Mouse (Mus musculus) intestine, embryonic 15.5 days (tissue): Measurements from ENCODE around the gene Mrps12. TPM values are rescaled to one million over a fixed set of nuclear protein-coding genes. Genes with fewer than 3 reads are reported as not detected.

Experiments used
- ATAC-seq: fragments of 200-750 bp; cut with Nextera tagmentation; 2 replicates; pipeline ENCODE4 v1.8.0; 2017; ENCODE audit warnings: moderate TSS enrichment, moderate library complexity
- H3K27ac ChIP-seq: fragments of 300-500 bp; sonication (generic); 2 replicates; pipeline ENCODE4 v1.5.1; 2015; ENCODE audit warnings: mild to moderate bottlenecking, inconsistent platforms
- H3K27me3 ChIP-seq: fragments of 300-500 bp; sonication (generic); replicated peaks from 2 replicates; pipeline ENCODE4 v1.6.1; 2015; ENCODE audit warnings: inconsistent platforms
- H3K36me3 ChIP-seq: fragments of 300-500 bp; sonication (generic); 2 replicates; pipeline ENCODE4 v1.6.1; 2015; ENCODE audit warnings: inconsistent platforms
- H3K4me1 ChIP-seq: fragments of 300-500 bp; sonication (generic); replicated peaks from 2 replicates; pipeline ENCODE4 v1.6.1; 2015; ENCODE audit warnings: inconsistent platforms
- H3K4me2 ChIP-seq: fragments of 300-500 bp; sonication (generic); replicated peaks from 2 replicates; pipeline ENCODE4 v1.6.1; 2015; ENCODE audit warnings: mild to moderate bottlenecking, inconsistent platforms
- H3K4me3 ChIP-seq: fragments of 300-500 bp; sonication (generic); replicated peaks from 2 replicates; pipeline ENCODE4 v1.5.1; 2015; ENCODE audit warnings: inconsistent platforms
- H3K9ac ChIP-seq: fragments of 300-500 bp; sonication (generic); 2 replicates; pipeline ENCODE4 v1.6.1; 2015; ENCODE audit warnings: inconsistent platforms
- H3K9me3 ChIP-seq: fragments of 300-500 bp; sonication (generic); 2 replicates; pipeline ENCODE4 v1.6.1; 2016; ENCODE audit warnings: inconsistent platforms
- WGBS: fragments of 180-500 bp; shearing (Covaris S2); methylation state at CpG from one replicate; pipeline ENCODE4 v1.1.7; 2015; 5-methylcytosine and 5-hydroxymethylcytosine counted together
- polyA plus RNA-seq: library from polyadenylated mRNA; unstranded; fragments of >200 nt; fragmentation: Nextera tagmentation; extraction: Ambion mirVana; gene quantifications from 2 replicates; pipeline ENCODE4 v1.2.1, GENCODE M21; 2015

Mrps12 gene
- polyA plus RNA-seq, 1 experiment from 2014 or later: 143 TPM

- no peaks in the 10 kb centered on the region for H3K9me3 ChIP-seq
- no peak for ATAC-seq
- H3K36me3 ChIP-seq: no peaks in the 10 kb centered on the region
- no peak overlapping the region for H3K4me3 ChIP-seq
- peaks cover 5% of the 10 kb centered on the region; the same call in 1 of the 2 replicates for H3K4me1 ChIP-seq
- H3K9ac ChIP-seq: no peak overlapping the region
- H3K27ac ChIP-seq: no peak overlapping the region
- WGBS: 85% methylated on average over 11 of the region's 11 CpGs
- peaks cover 13% of the 10 kb centered on the region for H3K27me3 ChIP-seq
- no peak overlapping the region for H3K4me2 ChIP-seq
Measured at GRCm38 (mm10) chr7:28697277-28697676, 44.3 kb downstream of the Mrps12 start.

- ATAC-seq: no peak
- H3K4me2 ChIP-seq: no peak overlapping the region
- 60% methylated on average over 8 of the region's 8 CpGs for WGBS
Measured at GRCm38 (mm10) chr7:28694966-28695511, 46.6 kb downstream of the Mrps12 start.

GRCm38 (mm10) chr7:28694423-28694822 lies 47.2 kb downstream of the Mrps12 start:
- peaks cover 5% of the 10 kb centered on the region; the same call in 1 of the 2 replicates for H3K4me1 ChIP-seq
- peaks cover 13% of the 10 kb centered on the region for H3K27me3 ChIP-seq
- no peaks in the 10 kb centered on the region for H3K36me3 ChIP-seq
- no peak overlapping the region for H3K4me3 ChIP-seq
- H3K9ac ChIP-seq: no peak overlapping the region
- no peaks in the 10 kb centered on the region for H3K9me3 ChIP-seq
- no peak for ATAC-seq
- H3K27ac ChIP-seq: no peak overlapping the region
- H3K4me2 ChIP-seq: no peak overlapping the region; the same call in 1 of the 2 replicates
- WGBS: 10% methylated on average over 14 of the region's 14 CpGs

More at GRCm38 (mm10) chr7:28694966-28695511, 46.6 kb downstream of the Mrps12 start:
- Histone ChIP-seq H3K27me3 (peaks cover 13% of the 10 kb centered on the region), H3K27ac (no peak overlapping the region), H3K9me3 (no peaks in the 10 kb centered on the region), H3K4me3 (no peak overlapping the region), H3K36me3 (no peaks in the 10 kb centered on the region), H3K4me1 (peaks cover 5% of the 10 kb centered on the region; the same call in 1 of the 2 replicates), H3K9ac (no peak overlapping the region)

GRCm38 (mm10) chr7:28693321-28693966 lies 48.2 kb downstream of the Mrps12 start:
- Histone ChIP-seq H3K9me3 (no peaks in the 10 kb centered on the region), H3K27me3 (peaks cover 13% of the 10 kb centered on the region), H3K36me3 (no peaks in the 10 kb centered on the region), H3K27ac (no peak overlapping the region), H3K4me2 (peak overlapping the region; percentile 96), H3K9ac (peak overlapping the region; percentile 39), H3K4me3 (peak overlapping the region; percentile 50), H3K4me1 (peaks cover 5% of the 10 kb centered on the region; the same call in 1 of the 2 replicates)
- WGBS: under 1% methylated on average over 38 of the region's 38 CpGs
- ATAC-seq: peak; percentile 95

GRCm38 (mm10) chr7:28692545-28693320 lies 48.9 kb downstream of the Mrps12 start, which contains the start of gene Fbxo27:
Gene Fbxo27 (plus strand): TSS chr7:28692849.
- 46% methylated on average over 27 of the region's 30 CpGs for WGBS
- peaks cover 13% of the 10 kb centered on the region for H3K27me3 ChIP-seq
- H3K4me3 ChIP-seq: peak within 1 kb of the TSS; percentile 50
- H3K36me3 ChIP-seq: no peaks in the 10 kb centered on the region
- peaks cover 5% of the 10 kb centered on the region; the same call in 1 of the 2 replicates for H3K4me1 ChIP-seq
- peak within 1 kb of the TSS; percentile 96 for H3K4me2 ChIP-seq
- H3K27ac ChIP-seq: no peak within 1 kb of the TSS
- ATAC-seq: no peak
- H3K9ac ChIP-seq: peak within 1 kb of the TSS; percentile 39
- no peaks in the 10 kb centered on the region for H3K9me3 ChIP-seq

GRCm38 (mm10) chr7:28691075-28691474 lies 50.5 kb downstream of the Mrps12 start:
- Histone ChIP-seq H3K9ac (no peak overlapping the region), H3K27me3 (peaks cover 13% of the 10 kb centered on the region), H3K9me3 (no peaks in the 10 kb centered on the region), H3K4me2 (no peak overlapping the region), H3K4me3 (no peak overlapping the region), H3K4me1 (peaks cover 5% of the 10 kb centered on the region; the same call in 1 of the 2 replicates), H3K36me3 (no peaks in the 10 kb centered on the region), H3K27ac (no peak overlapping the region)
- 56% methylated on average over 7 of the region's 7 CpGs for WGBS
- ATAC-seq: no peak

Other genes starting within 250 kb of the Mrps12 start
- gene Ifnl2, start 231.4 kb downstream of the Mrps12 start, polyA plus RNA-seq: not detected in 2 replicates
- not detected in 2 replicates for gene Ifnl3, start 219.0 kb downstream of the Mrps12 start, polyA plus RNA-seq
- gene Sycn, start 200.9 kb downstream of the Mrps12 start, polyA plus RNA-seq: 33.3 and 122 TPM in 2 replicates
- not detected in 2 replicates for gene Nccrp1, start 194.6 kb downstream of the Mrps12 start, polyA plus RNA-seq
- 18.9 and 19.5 TPM in 2 replicates for gene Samd4b, start 143.7 kb downstream of the Mrps12 start, polyA plus RNA-seq
- gene Pak4, start 143.6 kb downstream of the Mrps12 start, polyA plus RNA-seq: 51.7 and 53.1 TPM in 2 replicates
- gene Acp7, start 110.5 kb downstream of the Mrps12 start, polyA plus RNA-seq: 0.06 TPM in 1 of 2 replicates, not detected in the other
- gene Fbxo27, start 49.0 kb downstream of the Mrps12 start, polyA plus RNA-seq: 2.9 and 3.1 TPM in 2 replicates
- gene Fbxo17, start 25.0 kb downstream of the Mrps12 start, polyA plus RNA-seq: 6.6 and 6.7 TPM in 2 replicates
- 22.6 and 25.1 TPM in 2 replicates for gene Sars2, start 172 bp upstream of the Mrps12 start, polyA plus RNA-seq
- not detected in 2 replicates for gene Ccer2, start 14.4 kb upstream of the Mrps12 start, polyA plus RNA-seq
- gene Sirt2, start 24.9 kb upstream of the Mrps12 start, polyA plus RNA-seq: 54.9 and 60.3 TPM in 2 replicates
- 40.2 and 43.7 TPM in 2 replicates for gene Nfkbib, start 25.7 kb upstream of the Mrps12 start, polyA plus RNA-seq
- gene Rinl, start 47.1 kb upstream of the Mrps12 start, polyA plus RNA-seq: 4.5 and 5.6 TPM in 2 replicates
- gene Hnrnpl, start 66.7 kb upstream of the Mrps12 start, polyA plus RNA-seq: 210 and 237 TPM in 2 replicates
- gene Ech1, start 83.4 kb upstream of the Mrps12 start, polyA plus RNA-seq: 234 and 260 TPM in 2 replicates
- gene Lgals4, start 92.0 kb upstream of the Mrps12 start, polyA plus RNA-seq: 1,462 and 1,582 TPM in 2 replicates
- gene Lgals7, start 122.0 kb upstream of the Mrps12 start, polyA plus RNA-seq: 0.98 and 1.4 TPM in 2 replicates
- gene Capn12, start 139.6 kb upstream of the Mrps12 start, polyA plus RNA-seq: 0.30 TPM in 2 replicates
- gene Actn4, start 220.5 kb upstream of the Mrps12 start, polyA plus RNA-seq: 340 and 361 TPM in 2 replicates
- gene Eif3k, start 240.0 kb upstream of the Mrps12 start, polyA plus RNA-seq: 359 and 375 TPM in 2 replicates
- gene Map4k1, start 240.2 kb upstream of the Mrps12 start, polyA plus RNA-seq: 6.3 and 7.7 TPM in 2 replicates